Mouse (Mus musculus) hindbrain, embryonic 10.5 days (tissue): ENCODE measurements at regions not wholly inside any gene's neighbourhood (a gene's known extent, or its start where the extent isn't known, plus 50 kb on each side); places are given as distances from the start of the nearest gene placed in this dataset.

Experiments
- DNase-seq: peaks from one replicate; pipeline ENCODE4 v3.0.0-alpha.2; 2017; ENCODE audit warnings: low spot score
- H3K27ac ChIP-seq: fragments of 300-500 bp; sonication (generic); 2 replicates; pipeline ENCODE4 v1.5.1; 2016; ENCODE audit warnings: mild to moderate bottlenecking, moderate library complexity
- H3K27me3 ChIP-seq: fragments of 300-500 bp; sonication (generic); 2 replicates; pipeline ENCODE4 v1.6.1; 2016; ENCODE audit warnings: mild to moderate bottlenecking; ENCODE audit not compliant: poor library complexity, insufficient read depth, severe bottlenecking
- H3K36me3 ChIP-seq: fragments of 300-500 bp; sonication (generic); 2 replicates; pipeline ENCODE4 v1.6.1; 2016; ENCODE audit warnings: mild to moderate bottlenecking, moderate library complexity
- H3K4me1 ChIP-seq: fragments of 300-500 bp; sonication (generic); replicated peaks from 2 replicates; pipeline ENCODE4 v1.6.1; 2016; ENCODE audit warnings: mild to moderate bottlenecking
- H3K4me3 ChIP-seq: fragments of 300-500 bp; sonication (generic); 2 replicates; pipeline ENCODE4 v1.5.1; 2016; ENCODE audit warnings: mild to moderate bottlenecking, moderate library complexity
- H3K9me3 ChIP-seq: fragments of 300-500 bp; sonication (generic); 2 replicates; pipeline ENCODE4 v1.6.1; 2016; ENCODE audit warnings: mild to moderate bottlenecking, moderate library complexity
- WGBS: fragments of 180-500 bp; shearing (Covaris S2); methylation state at CpG from one replicate; pipeline ENCODE4 v1.1.7; 2016; 5-methylcytosine and 5-hydroxymethylcytosine counted together

- H3K27me3 ChIP-seq, result no peaks in the 10 kb centered on the region
- no peaks in the 10 kb centered on the region for H3K36me3 ChIP-seq
- no peak overlapping the region for H3K27ac ChIP-seq
- no peak overlapping the region for H3K4me3 ChIP-seq
- WGBS, result 73% methylated on average over 5 of the region's 5 CpGs
- H3K9me3 ChIP-seq, result no peaks in the 10 kb centered on the region
- no peak for DNase-seq
- H3K4me1 ChIP-seq, result no peaks in the 10 kb centered on the region
Measured at GRCm38 (mm10) chr13:71874986-71875385, 88.5 kb downstream of the Irx1 start.

GRCm38 (mm10) chr13:71868763-71869162 is 94.8 kb downstream of the Irx1 start:
- no peaks in the 10 kb centered on the region for H3K4me1 ChIP-seq
- DNase-seq, result no peak
- H3K4me3 ChIP-seq, result no peak overlapping the region
- H3K27ac ChIP-seq, result no peak overlapping the region
- H3K9me3 ChIP-seq, result no peaks in the 10 kb centered on the region
- H3K36me3 ChIP-seq, result no peaks in the 10 kb centered on the region
- WGBS, result 87% methylated on average over 6 of the region's 6 CpGs
- no peaks in the 10 kb centered on the region for H3K27me3 ChIP-seq

GRCm38 (mm10) chr13:71853426-71854025 is 110.0 kb downstream of the Irx1 start:
- Histone ChIP-seq H3K9me3 (no peaks in the 10 kb centered on the region), H3K4me1 (peaks cover 19% of the 10 kb centered on the region; the same call in 1 of the 2 replicates), H3K27me3 (no peaks in the 10 kb centered on the region; the same call in 1 of the 2 replicates), H3K36me3 (no peaks in the 10 kb centered on the region), H3K4me3 (no peak overlapping the region), H3K27ac (no peak overlapping the region)
- no peak for DNase-seq
- 68% methylated on average over 7 of the region's 7 CpGs for WGBS

GRCm38 (mm10) chr13:71804032-71804958 is 159.2 kb downstream of the Irx1 start:
- DNase-seq, result peak; percentile 39
- Histone ChIP-seq H3K27me3 (no peaks in the 10 kb centered on the region), H3K4me1 (peaks cover 13% of the 10 kb centered on the region), H3K27ac (peak overlapping the region; percentile 51), H3K36me3 (no peaks in the 10 kb centered on the region), H3K9me3 (no peaks in the 10 kb centered on the region), H3K4me3 (no peak overlapping the region)
- WGBS, result 51% methylated on average over 16 of the region's 16 CpGs

- no peak for DNase-seq
- no peaks in the 10 kb centered on the region for H3K27me3 ChIP-seq
- WGBS, result 88% methylated on average over 6 of the region's 6 CpGs
Measured at GRCm38 (mm10) chr13:71798288-71798687, 165.2 kb downstream of the Irx1 start.

GRCm38 (mm10) chr13:71784740-71785139 is 178.8 kb downstream of the Irx1 start:
- Histone ChIP-seq H3K4me3 (no peak overlapping the region), H3K4me1 (peaks cover 15% of the 10 kb centered on the region), H3K27me3 (no peaks in the 10 kb centered on the region), H3K9me3 (no peaks in the 10 kb centered on the region), H3K36me3 (no peaks in the 10 kb centered on the region), H3K27ac (no peak overlapping the region; the same call in 1 of the 2 replicates)
- DNase-seq, result peak; percentile 20
- 44% methylated on average over 10 of the region's 10 CpGs for WGBS

More at GRCm38 (mm10) chr13:71798288-71798687, 165.2 kb downstream of the Irx1 start:
- Histone ChIP-seq H3K9me3 (no peaks in the 10 kb centered on the region), H3K27ac (no peak overlapping the region), H3K36me3 (no peaks in the 10 kb centered on the region), H3K4me1 (no peaks in the 10 kb centered on the region), H3K4me3 (no peak overlapping the region)

- no peaks in the 10 kb centered on the region for H3K4me1 ChIP-seq
- no peaks in the 10 kb centered on the region for H3K36me3 ChIP-seq
- WGBS, result 85% methylated on average over 11 of the region's 11 CpGs
- H3K9me3 ChIP-seq, result no peaks in the 10 kb centered on the region
- DNase-seq, result no peak
- H3K4me3 ChIP-seq, result no peak overlapping the region
- no peaks in the 10 kb centered on the region for H3K27me3 ChIP-seq
- no peak overlapping the region for H3K27ac ChIP-seq
Measured at GRCm38 (mm10) chr13:71747003-71747965, 216.2 kb downstream of the Irx1 start.

GRCm38 (mm10) chr13:71746534-71746933 is 217.0 kb downstream of the Irx1 start:
- Histone ChIP-seq H3K4me3 (no peak overlapping the region), H3K27me3 (no peaks in the 10 kb centered on the region), H3K9me3 (no peaks in the 10 kb centered on the region), H3K4me1 (no peaks in the 10 kb centered on the region), H3K27ac (no peak overlapping the region), H3K36me3 (no peaks in the 10 kb centered on the region)
- no peak for DNase-seq
- WGBS, result 60% methylated on average over 3 of the region's 3 CpGs

- DNase-seq, result no peak
- 84% methylated on average over 8 of the region's 8 CpGs for WGBS
- H3K27ac ChIP-seq, result no peak overlapping the region
- H3K36me3 ChIP-seq, result no peaks in the 10 kb centered on the region
- H3K9me3 ChIP-seq, result no peaks in the 10 kb centered on the region
- H3K4me3 ChIP-seq, result no peak overlapping the region
- H3K4me1 ChIP-seq, result no peaks in the 10 kb centered on the region
- H3K27me3 ChIP-seq, result no peaks in the 10 kb centered on the region
Measured at GRCm38 (mm10) chr13:71736821-71737345, 226.6 kb downstream of the Irx1 start.

- WGBS, result 61% methylated on average over 12 of the region's 12 CpGs
- H3K27ac ChIP-seq, result no peak overlapping the region
- no peaks in the 10 kb centered on the region for H3K9me3 ChIP-seq
- no peak overlapping the region for H3K4me3 ChIP-seq
- no peak for DNase-seq
- H3K36me3 ChIP-seq, result no peaks in the 10 kb centered on the region
- no peaks in the 10 kb centered on the region for H3K27me3 ChIP-seq
- no peaks in the 10 kb centered on the region for H3K4me1 ChIP-seq
Measured at GRCm38 (mm10) chr13:71734261-71734660, 229.3 kb downstream of the Irx1 start.

- 90% methylated on average over 5 of the region's 5 CpGs for WGBS
- Histone ChIP-seq H3K27ac (no peak overlapping the region), H3K9me3 (no peaks in the 10 kb centered on the region), H3K4me1 (no peaks in the 10 kb centered on the region), H3K36me3 (no peaks in the 10 kb centered on the region), H3K4me3 (no peak overlapping the region), H3K27me3 (no peaks in the 10 kb centered on the region)
- no peak for DNase-seq
Measured at GRCm38 (mm10) chr13:71733360-71733759, 230.2 kb downstream of the Irx1 start.

GRCm38 (mm10) chr13:71732903-71733302 is 230.6 kb downstream of the Irx1 start:
- Histone ChIP-seq H3K9me3 (no peaks in the 10 kb centered on the region), H3K27me3 (no peaks in the 10 kb centered on the region), H3K36me3 (no peaks in the 10 kb centered on the region), H3K4me1 (no peaks in the 10 kb centered on the region), H3K27ac (no peak overlapping the region), H3K4me3 (no peak overlapping the region)
- DNase-seq, result no peak
- 91% methylated on average over 1 of the region's 1 CpGs for WGBS
